Mouse (Mus musculus): Measurements from ENCODE around the gene Rapgef3.

GRCm38 (mm10) chr15:97807867-97808266 is 40.1 kb upstream of the Rapgef3 start:
- TF ChIP-seq CTCF (IDR thresholded peaks at IDR 0.05; ENCODE audit: low read depth) (no peak), EP300 (IDR thresholded peaks at IDR 0.05; ENCODE audit: low read depth) (no peak)

Data from heart, postnatal 0 days (tissue).